8 mouse cellular contexts compared by ENCODE assay signal in the genomic region with DNA sequence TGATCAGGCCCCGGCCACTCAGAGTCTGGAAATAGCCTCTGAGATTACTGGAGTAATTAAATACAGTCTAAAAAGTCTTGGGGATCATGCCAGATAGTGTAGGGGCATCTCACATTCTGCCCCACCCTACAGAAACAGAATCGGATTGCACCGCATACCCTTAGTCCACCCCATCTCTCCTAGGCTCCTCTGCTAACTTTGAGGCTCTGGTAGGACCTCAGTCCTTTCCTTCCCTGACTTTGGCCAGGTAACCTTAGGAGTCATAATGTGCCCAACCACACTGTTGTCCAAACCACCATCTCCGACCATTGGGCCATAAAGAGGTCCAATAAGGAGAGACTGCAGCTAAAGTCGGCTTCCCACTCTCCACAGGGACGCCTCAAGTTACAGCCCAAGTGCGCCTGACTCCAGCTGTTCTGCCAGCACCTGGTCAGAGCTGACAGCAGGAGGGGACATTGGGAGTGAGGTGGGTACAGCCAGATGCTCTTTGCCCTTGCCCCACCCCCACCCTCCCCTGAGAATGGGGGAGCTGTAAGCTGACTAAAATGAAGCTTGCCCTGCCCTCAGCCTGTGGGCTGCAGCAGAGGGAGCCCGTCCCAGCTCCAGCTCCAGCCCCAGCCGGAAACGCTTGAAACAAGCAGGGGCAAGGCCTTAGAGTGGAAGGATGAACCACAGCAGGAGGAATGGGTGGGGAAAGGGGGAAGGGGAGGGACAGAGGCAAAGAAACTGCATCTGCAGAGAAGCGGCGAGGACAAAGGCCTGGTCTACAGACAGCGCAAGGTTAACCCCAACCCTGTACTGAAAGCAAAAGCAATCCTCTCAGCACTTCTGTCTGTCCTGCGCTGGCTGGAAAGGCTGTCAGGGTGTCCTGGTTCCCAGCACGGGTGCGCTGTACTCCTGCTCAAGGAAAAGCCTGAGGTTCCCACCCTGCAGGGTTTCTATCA. TPM values are rescaled to one million over a fixed set of nuclear protein-coding genes. Genes with fewer than 3 reads are reported as not detected.
DNase-seq lines count a peak whose midpoint lies in the region; ATAC-seq and TF ChIP-seq lines count a peak whose summit lies in the region.

No protein-coding gene starts in this region.

- no peak for TF ChIP-seq POLR2A in heart, adult 2 months (IDR thresholded peaks at IDR 0.05; ENCODE audit: insufficient read depth, low read depth, low read length)
- TF ChIP-seq POLR2A in embryonic fibroblast, embryonic 13.5 days (IDR thresholded peaks at IDR 0.05; ENCODE audit: low read depth, low read length): peak; percentile 34; the same call in 1 of the 2 replicates

- peak in 1 of 2 experiments; percentile 41 for DNase-seq in heart, adult 2 months
- DNase-seq in heart, postnatal 25 days (ENCODE audit: low spot score): no peak
- peak; percentile 49 for DNase-seq in lung, postnatal 0 days (ENCODE audit: low spot score)
- peak; percentile 45 for DNase-seq in stomach, postnatal 0 days (ENCODE audit: low spot score)
- DNase-seq in urinary bladder, postnatal 25 days (ENCODE audit: low spot score): no peak
- DNase-seq in layer of hippocampus, postnatal 36 days: no peak

- H3K27me3 ChIP-seq in heart, adult 2 months (ENCODE audit: control insufficient read depth, insufficient read depth, low read length): no peaks in the 10 kb centered on the region
- no peaks in the 10 kb centered on the region for H3K27me3 ChIP-seq in intestine, embryonic 16.5 days (replicated peaks; ENCODE audit: control insufficient read depth, insufficient read depth, low read length)
- H3K27me3 ChIP-seq in lung, postnatal 0 days (replicated peaks; ENCODE audit: insufficient read depth, low read length): no peaks in the 10 kb centered on the region
- no peaks in the 10 kb centered on the region for H3K27me3 ChIP-seq in stomach, postnatal 0 days (ENCODE audit: control insufficient read depth, insufficient read depth, low read length)

- H3K4me1 ChIP-seq in heart, adult 2 months (ENCODE audit: control insufficient read depth, insufficient read depth, low read length): peaks cover 23% of the 10 kb centered on the region
- H3K4me1 ChIP-seq in embryonic fibroblast, embryonic 13.5 days (ENCODE audit: control insufficient read depth, insufficient read depth, low read length): peaks cover 15% of the 10 kb centered on the region
- peaks cover 25% of the 10 kb centered on the region for H3K4me1 ChIP-seq in intestine, embryonic 16.5 days (ENCODE audit: control insufficient read depth, insufficient read depth, low read length)
- peaks cover 11% of the 10 kb centered on the region for H3K4me1 ChIP-seq in lung, postnatal 0 days (ENCODE audit: insufficient read depth, low read depth, low read length)
- no peaks in the 10 kb centered on the region; the same call in 1 of the 2 replicates for H3K4me1 ChIP-seq in stomach, postnatal 0 days (replicated peaks; ENCODE audit: control insufficient read depth, insufficient read depth)

- peak overlapping the region; percentile 17; the same call in 1 of the 2 replicates for H3K27ac ChIP-seq in heart, adult 2 months
- H3K27ac ChIP-seq in embryonic fibroblast, embryonic 13.5 days (ENCODE audit: insufficient read depth, low read length): peak overlapping the region; percentile 67
- H3K27ac ChIP-seq in intestine, embryonic 16.5 days (ENCODE audit: low read length): peak overlapping the region; percentile 70
- peak overlapping the region; percentile 73 for H3K27ac ChIP-seq in lung, postnatal 0 days (ENCODE audit: low read length)
- peak overlapping the region; percentile 81 for H3K27ac ChIP-seq in stomach, postnatal 0 days (replicated peaks)

- WGBS in heart, adult 2 months: 40% methylated on average over 16 of the region's 16 CpGs
- WGBS in intestine, embryonic 16.5 days: 16% methylated on average over 16 of the region's 16 CpGs
- WGBS in lung, postnatal 0 days: 20% methylated on average over 16 of the region's 16 CpGs
- WGBS in stomach, postnatal 0 days: 23% methylated on average over 16 of the region's 16 CpGs

- no peak overlapping the region for H3K9ac ChIP-seq in heart, adult 2 months (ENCODE audit: low read depth, low read length)
- peak overlapping the region; percentile 58 for H3K9ac ChIP-seq in intestine, embryonic 16.5 days (ENCODE audit: low read depth, low read length)
- H3K9ac ChIP-seq in lung, postnatal 0 days (replicated peaks; ENCODE audit: low read depth): no peak overlapping the region
- peak overlapping the region; percentile 31; the same call in 1 of the 2 replicates for H3K9ac ChIP-seq in stomach, postnatal 0 days (ENCODE audit: low read length)

- no peak for TF ChIP-seq EP300 in heart, adult 2 months (IDR thresholded peaks at IDR 0.05; ENCODE audit: insufficient read depth, low read depth, low read length)
- TF ChIP-seq EP300 in lung, postnatal 0 days (IDR thresholded peaks at IDR 0.05): no peak
- no peak for TF ChIP-seq EP300 in stomach, postnatal 0 days (optimal IDR thresholded peaks at IDR 0.05)

- no peaks in the 10 kb centered on the region for H3K9me3 ChIP-seq in intestine, embryonic 16.5 days (ENCODE audit: control insufficient read depth, low read length)
- no peaks in the 10 kb centered on the region for H3K9me3 ChIP-seq in lung, postnatal 0 days (ENCODE audit: low read length)
- H3K9me3 ChIP-seq in stomach, postnatal 0 days (ENCODE audit: control insufficient read depth, low read length): no peaks in the 10 kb centered on the region

- intact Hi-C loops in heart, adult 2 months (cut with DNase I): no loop called here
- intact Hi-C loops in heart, postnatal 25 days (cut with DNase I): loop anchor here (5.0 kb wide), 1 partner anchor 112 kb away; no protein-coding TSS in a partner anchor

- ATAC-seq in intestine, embryonic 16.5 days: peak; percentile 78
- peak; percentile 61 for ATAC-seq in lung, postnatal 0 days
- ATAC-seq in stomach, postnatal 0 days (ENCODE audit: low FRiP score, low TSS enrichment): peak; percentile 53

- H3K36me3 ChIP-seq in heart, adult 2 months (ENCODE audit: control insufficient read depth, insufficient read depth, low read length): no peaks in the 10 kb centered on the region
- no peaks in the 10 kb centered on the region for H3K36me3 ChIP-seq in intestine, embryonic 16.5 days (ENCODE audit: control insufficient read depth, insufficient read depth, low read length)
- H3K36me3 ChIP-seq in lung, postnatal 0 days (ENCODE audit: insufficient read depth, low read length): no peaks in the 10 kb centered on the region
- no peaks in the 10 kb centered on the region for H3K36me3 ChIP-seq in stomach, postnatal 0 days (ENCODE audit: control insufficient read depth, insufficient read depth, low read length)

- peaks cover 2% of the 10 kb centered on the region; the same call in 1 of the 2 replicates for H3K79me2 ChIP-seq in heart, adult 2 months (replicated peaks; ENCODE audit: control insufficient read depth, insufficient read depth, low read length)

- H3K4me2 ChIP-seq in intestine, embryonic 16.5 days (ENCODE audit: low read depth, low read length): peak overlapping the region; percentile 49
- peak overlapping the region; percentile 27 for H3K4me2 ChIP-seq in lung, postnatal 0 days (replicated peaks; ENCODE audit: low read depth, low read length)
- peak overlapping the region; percentile 47 for H3K4me2 ChIP-seq in stomach, postnatal 0 days (replicated peaks; ENCODE audit: low read depth)

- TF ChIP-seq CTCF in heart, adult 2 months (IDR thresholded peaks at IDR 0.05): no peak
- no peak for TF ChIP-seq CTCF in embryonic fibroblast, embryonic 13.5 days (IDR thresholded peaks at IDR 0.05; ENCODE audit: borderline replicate concordance, insufficient read depth, low read length)
- peak; percentile 29; the same call in 1 of the 2 replicates for TF ChIP-seq CTCF in lung, postnatal 0 days (IDR thresholded peaks at IDR 0.05)
- peak; percentile 38 for TF ChIP-seq CTCF in stomach, postnatal 0 days (IDR thresholded peaks at IDR 0.05; ENCODE audit: low read depth)

- H3K4me3 ChIP-seq in heart, adult 2 months: no peak overlapping the region
- no peak overlapping the region for H3K4me3 ChIP-seq in embryonic fibroblast, embryonic 13.5 days (ENCODE audit: insufficient read depth, low read length)
- H3K4me3 ChIP-seq in intestine, embryonic 16.5 days (ENCODE audit: low read length): peak overlapping the region; percentile 32
- no peak overlapping the region; the same call in 1 of the 2 replicates for H3K4me3 ChIP-seq in lung, postnatal 0 days (ENCODE audit: low read depth, low read length)
- peak overlapping the region; percentile 15 for H3K4me3 ChIP-seq in stomach, postnatal 0 days (ENCODE audit: low read depth, low read length)

RNA-seq across cellular contexts. Expression of a gene that starts 10.0 kb away (rescaled TPM):
- total RNA-seq in heart, adult 2 months (2021): 10 to 100 TPM; 29.0 to 36.0 TPM
- 26.1 and 40.8 TPM in 2 replicates for polyA plus RNA-seq in heart, adult 2 months (2012; rRNA removed)
- total RNA-seq in heart, postnatal 25 days (2021): 10 to 100 TPM; 28.3 to 30.9 TPM
- polyA plus RNA-seq in embryonic fibroblast, embryonic 13.5 days (2011; ENCODE audit: insufficient read length, low read depth, missing spikeins): 17.5 and 28.2 TPM in 2 replicates
- 41.1 and 47.6 TPM in 2 replicates for polyA plus RNA-seq in intestine, embryonic 16.5 days (2015; fragmentation: Nextera tagmentation; extraction: Ambion mirVana)
- 22.9 and 24.6 TPM in 2 replicates for polyA plus RNA-seq in lung, postnatal 0 days (2015; fragmentation: Nextera tagmentation; extraction: Ambion mirVana)
- polyA plus RNA-seq in stomach, postnatal 0 days (2015; fragmentation: Nextera tagmentation; extraction: Ambion mirVana): 32.0 and 37.4 TPM in 2 replicates
- total RNA-seq in layer of hippocampus, postnatal 36 days (2021): 1 to 10 TPM; 1.6 to 2.9 TPM

RNA-seq across cellular contexts. Expression of a gene that starts 16.2 kb away (rescaled TPM):
- 100 to 1,000 TPM; 151 to 167 TPM for total RNA-seq in heart, adult 2 months (2021)
- polyA plus RNA-seq in heart, adult 2 months (2012; rRNA removed): 89.8 and 118 TPM in 2 replicates
- total RNA-seq in heart, postnatal 25 days (2021): 100 to 1,000 TPM; 122 to 198 TPM
- 6.4 and 8.5 TPM in 2 replicates for polyA plus RNA-seq in embryonic fibroblast, embryonic 13.5 days (2011; ENCODE audit: insufficient read length, low read depth, missing spikeins)
- 17.5 and 19.9 TPM in 2 replicates for polyA plus RNA-seq in intestine, embryonic 16.5 days (2015; fragmentation: Nextera tagmentation; extraction: Ambion mirVana)
- 49.2 and 52.3 TPM in 2 replicates for polyA plus RNA-seq in lung, postnatal 0 days (2015; fragmentation: Nextera tagmentation; extraction: Ambion mirVana)
- 30.8 and 32.2 TPM in 2 replicates for polyA plus RNA-seq in stomach, postnatal 0 days (2015; fragmentation: Nextera tagmentation; extraction: Ambion mirVana)
- 1 to 10 TPM; 3.8 to 3.9 TPM for total RNA-seq in layer of hippocampus, postnatal 36 days (2021)

RNA-seq across cellular contexts. Expression of a gene that starts 47.9 kb away (rescaled TPM):
- 1 to 10 TPM; 6.6 to 9.0 TPM for total RNA-seq in heart, adult 2 months (2021)
- polyA plus RNA-seq in heart, adult 2 months (2012; rRNA removed): 0.26 and 1.0 TPM in 2 replicates
- total RNA-seq in heart, postnatal 25 days (2021): 1 to 10 TPM; 2.7 to 3.5 TPM
- polyA plus RNA-seq in embryonic fibroblast, embryonic 13.5 days (2011; ENCODE audit: insufficient read length, low read depth, missing spikeins): 0.12 and 0.18 TPM in 2 replicates
- polyA plus RNA-seq in intestine, embryonic 16.5 days (2015; fragmentation: Nextera tagmentation; extraction: Ambion mirVana): 0.64 and 1.2 TPM in 2 replicates
- 0.08 TPM in 1 of 2 replicates, not detected in the other for polyA plus RNA-seq in lung, postnatal 0 days (2015; fragmentation: Nextera tagmentation; extraction: Ambion mirVana)
- 0.93 and 1.9 TPM in 2 replicates for polyA plus RNA-seq in stomach, postnatal 0 days (2015; fragmentation: Nextera tagmentation; extraction: Ambion mirVana)
- total RNA-seq in layer of hippocampus, postnatal 36 days (2021): 100 to 1,000 TPM; 107 to 108 TPM

RNA-seq across cellular contexts. Expression of a gene that starts 58.5 kb away (rescaled TPM):
- total RNA-seq in heart, adult 2 months (2021): 10 to 100 TPM; 21.2 to 21.4 TPM
- 30.3 and 37.0 TPM in 2 replicates for polyA plus RNA-seq in heart, adult 2 months (2012; rRNA removed)
- 10 to 100 TPM; 23.0 to 26.9 TPM for total RNA-seq in heart, postnatal 25 days (2021)
- polyA plus RNA-seq in embryonic fibroblast, embryonic 13.5 days (2011; ENCODE audit: insufficient read length, low read depth, missing spikeins): 10.4 and 14.0 TPM in 2 replicates
- 11.2 and 11.8 TPM in 2 replicates for polyA plus RNA-seq in intestine, embryonic 16.5 days (2015; fragmentation: Nextera tagmentation; extraction: Ambion mirVana)
- polyA plus RNA-seq in lung, postnatal 0 days (2015; fragmentation: Nextera tagmentation; extraction: Ambion mirVana): 5.9 and 8.3 TPM in 2 replicates
- polyA plus RNA-seq in stomach, postnatal 0 days (2015; fragmentation: Nextera tagmentation; extraction: Ambion mirVana): 5.3 and 6.7 TPM in 2 replicates
- total RNA-seq in layer of hippocampus, postnatal 36 days (2021): 10 to 100 TPM; 17.2 to 19.5 TPM

Comparison
In these comparisons a context has a peak if more than half of its experiments do, and no peak if none do; other contexts are left out.
1. DNase-seq: peak in lung, postnatal 0 days (single experiment) and stomach, postnatal 0 days (single experiment); none in heart, postnatal 25 days (single experiment), urinary bladder, postnatal 25 days (single experiment) and layer of hippocampus, postnatal 36 days (0 of 2).
2. H3K27ac ChIP-seq: peak in every context shown above with its lines; median percentile 81 in stomach, postnatal 0 days; 73 in lung, postnatal 0 days; 70 in intestine, embryonic 16.5 days; 67 in embryonic fibroblast, embryonic 13.5 days; 17 in heart, adult 2 months.
3. H3K4me3 ChIP-seq: peak in intestine, embryonic 16.5 days (single experiment) and stomach, postnatal 0 days (single experiment); none in heart, adult 2 months (single experiment), embryonic fibroblast, embryonic 13.5 days (single experiment) and lung, postnatal 0 days (single experiment).
4. H3K9ac ChIP-seq: peak in intestine, embryonic 16.5 days (single experiment) and stomach, postnatal 0 days (single experiment); none in heart, adult 2 months (single experiment) and lung, postnatal 0 days (single experiment).
5. CTCF ChIP-seq: peak in lung, postnatal 0 days (single experiment) and stomach, postnatal 0 days (single experiment); none in heart, adult 2 months (single experiment) and embryonic fibroblast, embryonic 13.5 days (single experiment).
6. Peak in every context shown above with its lines, with median percentiles within 50 percentile points of each other: ATAC-seq and H3K4me2 ChIP-seq.